Mouse (Mus musculus) ES-Bruce4 (cell line): Measurements from ENCODE around the gene Adamts18.

ENCODE experiments used
- CTCF ChIP-seq: IDR thresholded peaks from one replicate; pipeline ENCODE4 v1.8.1; 2011; ENCODE audit warnings: low read depth, low read length
- EP300 ChIP-seq: IDR thresholded peaks from 2 replicates; pipeline ENCODE4 v1.6.1; 2011; ENCODE audit warnings: low read depth, low read length; ENCODE audit not compliant: insufficient read depth
- POLR2A ChIP-seq: IDR thresholded peaks from one replicate; pipeline ENCODE4 v1.8.1; 2011; ENCODE audit warnings: low read length; ENCODE audit not compliant: insufficient read depth

DNA sequence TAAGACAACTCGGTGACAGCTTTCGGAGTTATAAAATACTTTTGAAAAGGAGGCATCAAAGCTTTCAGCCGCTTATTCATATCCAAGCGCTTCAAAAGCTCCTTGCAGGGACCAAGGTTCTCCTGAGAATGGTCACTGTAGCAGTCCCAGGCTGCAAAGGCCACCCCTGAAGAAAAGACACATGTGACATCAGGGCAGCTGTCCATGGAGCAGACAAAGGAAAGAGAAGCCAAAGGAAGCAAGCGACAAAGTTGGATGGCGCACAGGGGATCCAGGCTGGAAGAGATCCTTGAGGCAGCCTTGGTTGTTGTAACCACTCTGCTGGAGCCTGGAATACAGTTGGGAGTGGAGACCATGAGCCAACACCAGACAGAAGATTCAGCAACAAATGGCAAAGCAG lies 10.3 kb downstream of the Adamts18 start:
- TF ChIP-seq CTCF (no peak), POLR2A (no peak), EP300 (no peak)
